Mouse (Mus musculus) midbrain, embryonic 12.5 days (tissue): Measurements from ENCODE around the gene Syngap1. TPM values are rescaled to one million over a fixed set of nuclear protein-coding genes. Genes with fewer than 3 reads are reported as not detected.
A peak's percentile ranks its signal among the peaks of the same experiment; 100 is the strongest.
"Not testable (repeated sequence)": the region's sequence is repeated elsewhere in the genome, so short reads cannot be mapped to it uniquely, and the experiment has no call there.

Experiments
- ATAC-seq: fragments of 200-750 bp; cut with Nextera tagmentation; 2 replicates; pipeline ENCODE4 v1.8.0; 2017; ENCODE audit warnings: low read depth, moderate TSS enrichment, moderate library complexity; ENCODE audit not compliant: low FRiP score
- H3K27ac ChIP-seq: fragments of 300-500 bp; sonication (generic); replicated peaks from 2 replicates; pipeline ENCODE4 v1.5.1; 2016; ENCODE audit warnings: mild to moderate bottlenecking
- H3K27me3 ChIP-seq: fragments of 300-500 bp; sonication (generic); 2 replicates; pipeline ENCODE4 v1.6.1; 2016; ENCODE audit warnings: mild to moderate bottlenecking
- H3K36me3 ChIP-seq: fragments of 300-500 bp; sonication (generic); 2 replicates; pipeline ENCODE4 v1.6.1; 2016
- H3K4me1 ChIP-seq: fragments of 300-500 bp; sonication (generic); 2 replicates; pipeline ENCODE4 v1.6.1; 2016
- H3K4me2 ChIP-seq: fragments of 300-500 bp; sonication (generic); replicated peaks from 2 replicates; pipeline ENCODE4 v1.6.1; 2016; ENCODE audit warnings: mild to moderate bottlenecking, moderate library complexity
- H3K4me3 ChIP-seq: fragments of 300-500 bp; sonication (generic); 2 replicates; pipeline ENCODE4 v1.5.1; 2016; ENCODE audit warnings: mild to moderate bottlenecking
- H3K9ac ChIP-seq: fragments of 300-500 bp; sonication (generic); replicated peaks from 2 replicates; pipeline ENCODE4 v1.6.1; 2016; ENCODE audit warnings: mild to moderate bottlenecking, moderate library complexity
- H3K9me3 ChIP-seq: fragments of 300-500 bp; sonication (generic); 2 replicates; pipeline ENCODE4 v1.6.1; 2016; ENCODE audit warnings: mild to moderate bottlenecking
- WGBS: fragments of 180-500 bp; shearing (Covaris S2); methylation state at CpG from one replicate; pipeline ENCODE4 v1.1.7; 2016; 5-methylcytosine and 5-hydroxymethylcytosine counted together
- polyA plus RNA-seq: library from polyadenylated mRNA; unstranded; fragments of >200 nt; fragmentation: Nextera tagmentation; extraction: Ambion mirVana; gene quantifications from 2 replicates; pipeline ENCODE4 v1.2.1, GENCODE M21; 2016

Gene Syngap1
- 3.3 and 3.6 TPM in 2 replicates for polyA plus RNA-seq

- Histone ChIP-seq H3K4me1 (peaks cover 65% of the 10 kb centered on the region), H3K9ac (peak within 1 kb of the TSS; percentile 86), H3K36me3 (peaks cover 14% of the 10 kb centered on the region), H3K4me2 (peak within 1 kb of the TSS; percentile 98), H3K9me3 (no peaks in the 10 kb centered on the region), H3K27me3 (no peaks in the 10 kb centered on the region), H3K27ac (peak within 1 kb of the TSS; percentile 97), H3K4me3 (peak within 1 kb of the TSS; percentile 69)
- no peak for ATAC-seq
- WGBS: 3% methylated on average over 22 of the region's 24 CpGs
Measured at GRCm38 (mm10) chr17:26941031-26941789, at the start of gene Syngap1. Gene Syngap1, plus strand, starts transcription at chr17:26941253.

DNA sequence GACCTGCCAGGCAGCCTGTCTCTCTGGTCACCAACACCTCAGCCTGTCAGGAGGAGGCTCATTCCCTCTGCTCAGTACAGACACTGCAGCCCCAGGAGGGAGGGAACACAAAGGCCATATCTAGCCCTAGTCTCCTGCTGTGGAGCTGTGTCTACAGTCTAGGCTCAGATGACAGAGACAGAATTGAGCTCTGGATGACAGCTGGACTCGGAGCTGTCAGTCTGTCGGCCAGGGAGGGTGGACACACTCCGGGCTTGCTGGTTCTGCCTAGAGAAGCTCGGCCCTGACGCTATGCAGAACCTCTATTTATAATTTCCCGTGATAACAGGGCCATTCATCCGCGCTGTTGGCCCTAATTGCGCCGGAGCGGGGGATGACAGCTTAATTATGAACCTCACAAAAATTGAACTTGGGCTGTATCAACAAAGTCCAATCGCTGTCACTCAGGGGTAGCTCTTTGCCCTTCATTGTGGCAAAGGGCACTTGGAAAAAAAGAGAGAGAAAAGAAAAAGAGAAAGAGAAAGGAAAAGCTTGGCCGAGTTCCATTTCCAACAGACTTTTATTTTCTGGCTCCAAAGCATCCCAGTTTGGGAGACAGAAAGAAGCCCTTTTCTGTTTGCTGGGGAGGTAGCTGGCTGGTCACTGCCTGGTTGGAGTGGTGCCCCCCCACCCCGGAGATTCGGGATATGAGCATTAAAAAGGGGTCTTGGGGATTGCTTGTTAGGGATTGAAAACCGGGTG lies 48.2 kb upstream of the Syngap1 start:
- Histone ChIP-seq H3K36me3 (no peaks in the 10 kb centered on the region), H3K4me3 (no peak overlapping the region), H3K27me3 (peaks cover 28% of the 10 kb centered on the region; the same call in 1 of the 2 replicates), H3K4me2 (peak overlapping the region; percentile 17; the same call in 1 of the 2 replicates), H3K27ac (no peak overlapping the region), H3K4me1 (peaks cover 19% of the 10 kb centered on the region), H3K9ac (no peak overlapping the region), H3K9me3 (no peaks in the 10 kb centered on the region)
- 61% methylated on average over 16 of the region's 16 CpGs for WGBS
- ATAC-seq: no peak

GRCm38 (mm10) chr17:26893492-26893891 lies 47.6 kb upstream of the Syngap1 start:
- WGBS: 73% methylated on average over 6 of the region's 6 CpGs
- Histone ChIP-seq H3K9me3 (no peaks in the 10 kb centered on the region), H3K4me1 (peaks cover 19% of the 10 kb centered on the region)

GRCm38 (mm10) chr17:26894342-26894741 lies 46.7 kb upstream of the Syngap1 start:
- Histone ChIP-seq H3K4me3 (no peak overlapping the region), H3K4me2 (no peak overlapping the region), H3K27ac (no peak overlapping the region), H3K9me3 (no peaks in the 10 kb centered on the region), H3K36me3 (no peaks in the 10 kb centered on the region), H3K27me3 (peaks cover 18% of the 10 kb centered on the region; the same call in 1 of the 2 replicates), H3K9ac (no peak overlapping the region), H3K4me1 (peaks cover 19% of the 10 kb centered on the region)
- 79% methylated on average over 6 of the region's 6 CpGs for WGBS
- no peak for ATAC-seq

More at GRCm38 (mm10) chr17:26893492-26893891, 47.6 kb upstream of the Syngap1 start:
- no peak overlapping the region for H3K9ac ChIP-seq
- no peak overlapping the region for H3K4me2 ChIP-seq
- no peaks in the 10 kb centered on the region for H3K36me3 ChIP-seq
- H3K27ac ChIP-seq: no peak overlapping the region
- no peak overlapping the region for H3K4me3 ChIP-seq
- H3K27me3 ChIP-seq: peaks cover 22% of the 10 kb centered on the region; the same call in 1 of the 2 replicates
- no peak for ATAC-seq

GRCm38 (mm10) chr17:26895578-26895977 lies 45.5 kb upstream of the Syngap1 start:
- H3K9me3 ChIP-seq: no peaks in the 10 kb centered on the region
- H3K27me3 ChIP-seq: peaks cover 14% of the 10 kb centered on the region; the same call in 1 of the 2 replicates
- H3K4me2 ChIP-seq: no peak overlapping the region
- H3K4me3 ChIP-seq: no peak overlapping the region
- no peaks in the 10 kb centered on the region for H3K36me3 ChIP-seq
- H3K4me1 ChIP-seq: peaks cover 19% of the 10 kb centered on the region
- no peak overlapping the region for H3K9ac ChIP-seq
- no peak overlapping the region for H3K27ac ChIP-seq
- ATAC-seq: no peak
- WGBS: 12% methylated on average over 10 of the region's 10 CpGs

DNA sequence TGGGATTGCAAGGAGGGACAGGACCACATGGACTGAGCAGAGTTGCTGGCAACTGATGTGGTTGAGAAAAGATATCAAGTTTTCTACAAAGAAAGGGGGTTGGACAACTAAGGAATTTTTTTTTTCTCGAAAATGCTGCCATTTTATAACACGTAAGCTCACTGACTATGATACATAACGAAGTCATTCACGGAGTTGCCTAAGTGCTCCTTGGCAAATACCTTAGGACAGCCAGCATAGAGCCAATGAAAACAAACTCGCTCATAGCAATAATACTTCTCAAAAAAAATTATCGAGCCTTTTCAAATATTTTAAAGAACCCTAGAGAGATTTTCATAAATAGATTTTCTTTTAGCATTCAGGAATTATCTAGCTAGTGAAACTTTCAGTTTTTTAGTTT lies 40.1 kb upstream of the Syngap1 start:
- Histone ChIP-seq H3K9me3 (no peaks in the 10 kb centered on the region), H3K27me3 (no peaks in the 10 kb centered on the region), H3K4me1 (no peaks in the 10 kb centered on the region), H3K36me3 (no peaks in the 10 kb centered on the region), H3K4me2 (no peak overlapping the region), H3K4me3 (no peak overlapping the region), H3K9ac (no peak overlapping the region), H3K27ac (no peak overlapping the region)
- no peak for ATAC-seq
- 85% methylated on average over 6 of the region's 6 CpGs for WGBS

DNA sequence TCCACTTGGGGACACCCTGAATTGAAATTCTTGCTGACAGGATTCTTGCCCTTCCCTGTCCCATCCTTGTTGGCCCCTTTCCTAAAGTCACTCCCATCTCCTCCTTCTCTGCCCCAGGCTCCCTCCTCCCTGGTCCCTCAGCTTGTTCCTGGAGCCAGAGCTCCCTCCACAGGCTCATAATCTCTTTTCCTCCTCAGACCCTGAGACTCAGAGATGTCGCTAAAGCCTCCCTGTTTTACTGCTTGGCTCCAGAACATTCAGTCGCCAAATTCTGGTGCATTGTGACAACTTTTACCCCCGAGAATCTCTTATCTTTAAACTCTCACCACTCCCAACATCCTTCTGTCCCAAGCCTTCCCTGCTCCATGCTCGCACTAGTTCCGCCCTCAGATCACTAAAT lies 36.7 kb upstream of the Syngap1 start:
- Histone ChIP-seq H3K9ac (no peak overlapping the region), H3K27me3 (no peaks in the 10 kb centered on the region), H3K27ac (no peak overlapping the region), H3K4me1 (no peaks in the 10 kb centered on the region), H3K4me3 (no peak overlapping the region), H3K36me3 (no peaks in the 10 kb centered on the region), H3K4me2 (no peak overlapping the region), H3K9me3 (no peaks in the 10 kb centered on the region)
- ATAC-seq: no peak
- WGBS: 63% methylated on average over 5 of the region's 5 CpGs

DNA sequence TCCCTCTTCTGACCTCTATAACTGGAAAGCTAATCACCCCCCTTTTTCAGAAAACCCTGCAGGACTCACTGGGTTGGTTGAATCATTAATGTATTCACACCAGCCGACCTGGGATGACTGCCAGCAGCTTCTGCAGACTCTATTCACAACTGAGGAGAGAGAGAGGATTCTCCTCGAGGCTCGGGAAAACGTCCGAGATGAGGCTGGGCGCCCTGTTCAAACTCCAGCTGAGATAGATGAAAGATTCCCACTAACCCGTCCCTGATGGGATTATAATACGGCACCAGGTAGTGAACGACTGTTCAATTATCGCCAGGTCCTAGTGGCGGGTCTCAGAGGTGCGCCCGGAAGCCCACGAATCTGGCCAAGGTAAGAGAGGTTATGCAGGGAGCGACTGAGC lies 33.5 kb upstream of the Syngap1 start:
- H3K9me3 ChIP-seq, H3K4me2 ChIP-seq, H3K4me1 ChIP-seq, H3K36me3 ChIP-seq, H3K4me3 ChIP-seq, H3K27ac ChIP-seq, H3K9ac ChIP-seq, H3K27me3 ChIP-seq, ATAC-seq: not testable (repeated sequence)
- WGBS: 92% methylated on average over 15 of the region's 15 CpGs

GRCm38 (mm10) chr17:26915248-26915647 lies 25.8 kb upstream of the Syngap1 start:
- H3K9me3 ChIP-seq: no peaks in the 10 kb centered on the region
- H3K4me3 ChIP-seq: no peak overlapping the region
- ATAC-seq: no peak
- H3K27me3 ChIP-seq: peaks cover 4% of the 10 kb centered on the region; the same call in 1 of the 2 replicates
- no peak overlapping the region for H3K4me2 ChIP-seq
- WGBS: 54% methylated on average over 1 of the region's 1 CpGs
- H3K9ac ChIP-seq: no peak overlapping the region
- H3K4me1 ChIP-seq: peaks cover 15% of the 10 kb centered on the region
- no peaks in the 10 kb centered on the region for H3K36me3 ChIP-seq
- H3K27ac ChIP-seq: no peak overlapping the region

DNA sequence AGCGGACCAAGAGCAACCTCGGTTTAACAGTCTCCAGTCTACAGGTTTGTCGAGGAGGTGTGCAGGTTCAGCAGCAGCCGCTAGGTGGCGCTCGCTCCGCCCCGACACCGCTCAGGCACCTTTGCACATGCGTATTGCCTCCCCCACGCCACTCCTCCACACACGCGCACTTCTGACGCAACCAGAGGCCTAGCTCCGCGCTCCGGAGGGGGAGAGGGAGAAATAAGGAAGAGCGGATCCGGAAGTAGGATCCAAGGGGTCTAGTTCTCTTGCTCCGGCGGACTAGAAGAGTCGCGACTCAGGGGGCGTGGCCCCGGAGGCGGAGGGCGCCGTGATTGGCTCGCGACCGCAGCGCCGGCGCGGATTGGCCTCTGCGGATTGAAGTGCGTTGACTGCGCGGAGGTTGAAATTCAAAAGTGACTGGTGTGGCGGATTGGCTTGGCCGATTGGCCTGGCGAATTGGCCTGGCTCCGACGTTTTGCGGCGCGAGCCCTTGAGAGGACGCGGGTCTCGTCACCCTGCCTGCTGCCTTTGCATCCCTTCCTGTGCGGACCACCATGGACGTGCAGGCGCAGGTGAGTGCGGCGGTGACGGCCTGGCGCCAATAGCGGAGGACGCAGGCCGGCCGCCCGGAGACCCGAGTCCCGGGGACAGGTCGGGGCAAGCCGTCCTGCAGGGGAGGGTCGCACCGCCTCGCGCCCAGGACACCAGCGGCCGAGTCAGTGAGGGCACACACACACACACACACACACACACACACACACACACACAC lies 24.2 kb upstream of the Syngap1 start, which contains the start of gene Kifc5b:
Kifc5b (plus strand) TSS at position 381 of the 772 bp plus-strand sequence.
- H3K27ac ChIP-seq: peak within 1 kb of the TSS; percentile 68; the same call in 1 of the 2 replicates
- peak within 1 kb of the TSS; percentile 79 for H3K4me3 ChIP-seq
- peaks cover 4% of the 10 kb centered on the region; the same call in 1 of the 2 replicates for H3K27me3 ChIP-seq
- peak within 1 kb of the TSS; percentile 68 for H3K4me2 ChIP-seq
- peaks cover 15% of the 10 kb centered on the region for H3K4me1 ChIP-seq
- ATAC-seq: peak; percentile 99
- H3K36me3 ChIP-seq: peaks cover 9% of the 10 kb centered on the region
- H3K9ac ChIP-seq: peak within 1 kb of the TSS; percentile 77
- under 1% methylated on average over 55 of the region's 72 CpGs for WGBS
- no peaks in the 10 kb centered on the region for H3K9me3 ChIP-seq

- H3K9me3 ChIP-seq, H3K27me3 ChIP-seq, H3K27ac ChIP-seq, ATAC-seq, H3K36me3 ChIP-seq: not testable (repeated sequence)
- Histone ChIP-seq H3K4me1 (peaks cover 15% of the 10 kb centered on the region), H3K4me3 (peak overlapping the region; percentile 79), H3K9ac (peak overlapping the region; percentile 77), H3K4me2 (peak overlapping the region; percentile 68)
- WGBS: 2% methylated on average over 11 of the region's 12 CpGs
Measured at GRCm38 (mm10) chr17:26917560-26917959, 23.5 kb upstream of the Syngap1 start.
